Mouse (Mus musculus) neural tube, embryonic 15.5 days (tissue): Measurements from ENCODE around the gene Slc13a3. TPM values are rescaled to one million over a fixed set of nuclear protein-coding genes. Genes with fewer than 3 reads are reported as not detected.

Experiments
- ATAC-seq: fragments of 200-750 bp; cut with Nextera tagmentation; 2 replicates; pipeline ENCODE4 v1.8.0; 2017; ENCODE audit warnings: mild to moderate bottlenecking, moderate TSS enrichment, moderate library complexity; ENCODE audit not compliant: low FRiP score
- H3K27ac ChIP-seq: fragments of 300-500 bp; sonication (generic); replicated peaks from 2 replicates; pipeline ENCODE4 v1.5.1; 2015; ENCODE audit warnings: mild to moderate bottlenecking, inconsistent platforms
- H3K27me3 ChIP-seq: fragments of 300-500 bp; sonication (generic); replicated peaks from 2 replicates; pipeline ENCODE4 v1.6.1; 2015; ENCODE audit warnings: inconsistent platforms
- H3K36me3 ChIP-seq: fragments of 300-500 bp; sonication (generic); 2 replicates; pipeline ENCODE4 v1.6.1; 2015; ENCODE audit warnings: inconsistent platforms
- H3K4me1 ChIP-seq: fragments of 300-500 bp; sonication (generic); 2 replicates; pipeline ENCODE4 v1.6.1; 2015; ENCODE audit warnings: inconsistent platforms
- H3K4me2 ChIP-seq: fragments of 300-500 bp; sonication (generic); 2 replicates; pipeline ENCODE4 v1.6.1; 2015; ENCODE audit warnings: inconsistent platforms, mild to moderate bottlenecking, moderate library complexity
- H3K4me3 ChIP-seq: fragments of 300-500 bp; sonication (generic); replicated peaks from 2 replicates; pipeline ENCODE4 v1.5.1; 2015; ENCODE audit warnings: mild to moderate bottlenecking, inconsistent platforms
- H3K9ac ChIP-seq: fragments of 300-500 bp; sonication (generic); replicated peaks from 2 replicates; pipeline ENCODE4 v1.6.1; 2015; ENCODE audit warnings: mild to moderate bottlenecking, inconsistent platforms
- H3K9me3 ChIP-seq: fragments of 300-500 bp; sonication (generic); replicated peaks from 2 replicates; pipeline ENCODE4 v1.6.1; 2016; ENCODE audit warnings: inconsistent platforms
- WGBS: fragments of 180-500 bp; shearing (Covaris S2); methylation state at CpG from one replicate; pipeline ENCODE4 v1.1.7; 2015; ENCODE audit warnings: mixed read lengths; 5-methylcytosine and 5-hydroxymethylcytosine counted together
- polyA plus RNA-seq: library from polyadenylated mRNA; unstranded; fragments of >200 nt; fragmentation: Nextera tagmentation; extraction: Ambion mirVana; gene quantifications from 2 replicates; pipeline ENCODE4 v1.2.1, GENCODE M21; 2015

The Slc13a3 gene
- polyA plus RNA-seq, 1 experiment from 2014 or later = 3.5 TPM

DNA sequence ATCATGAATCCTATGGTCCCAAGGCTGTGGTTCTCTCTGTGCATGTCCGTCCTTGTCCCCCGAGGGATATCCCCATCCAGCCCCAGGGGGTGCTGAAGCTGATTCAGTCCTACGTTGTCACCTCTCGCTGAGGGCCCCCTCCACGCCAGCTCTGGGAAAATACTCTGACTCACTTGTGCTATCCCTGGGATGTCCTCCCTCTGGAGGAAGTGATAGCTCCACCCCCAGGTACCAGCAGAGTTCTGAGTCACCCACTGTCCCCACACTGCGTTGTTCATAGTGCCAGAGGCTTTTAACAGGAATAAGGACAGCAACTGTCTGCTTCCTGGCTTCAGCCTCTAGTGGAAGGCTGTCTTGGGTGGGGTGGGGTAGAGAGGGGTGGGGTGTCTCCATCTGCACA, 67.7 kb downstream of the Slc13a3 start:
- WGBS = 69% methylated on average over 6 of the region's 6 CpGs
- no peak overlapping the region for H3K4me2 ChIP-seq
- ATAC-seq = no peak

GRCm38 (mm10) chr2:165404951-165405350, 68.1 kb downstream of the Slc13a3 start:
- no peaks in the 10 kb centered on the region for H3K9me3 ChIP-seq
- no peak overlapping the region for H3K27ac ChIP-seq
- H3K27me3 ChIP-seq = no peaks in the 10 kb centered on the region
- no peaks in the 10 kb centered on the region for H3K36me3 ChIP-seq
- H3K9ac ChIP-seq = no peak overlapping the region
- no peak for ATAC-seq
- WGBS = 83% methylated on average over 9 of the region's 9 CpGs
- H3K4me3 ChIP-seq = no peak overlapping the region
- H3K4me2 ChIP-seq = no peak overlapping the region
- H3K4me1 ChIP-seq = no peaks in the 10 kb centered on the region

More for the DNA sequence above, 67.7 kb downstream of the Slc13a3 start:
- no peaks in the 10 kb centered on the region for H3K27me3 ChIP-seq
- H3K36me3 ChIP-seq = no peaks in the 10 kb centered on the region
- H3K9me3 ChIP-seq = no peaks in the 10 kb centered on the region
- H3K9ac ChIP-seq = no peak overlapping the region
- no peak overlapping the region for H3K27ac ChIP-seq
- no peak overlapping the region for H3K4me3 ChIP-seq
- no peaks in the 10 kb centered on the region for H3K4me1 ChIP-seq

GRCm38 (mm10) chr2:165398164-165398785, 74.8 kb downstream of the Slc13a3 start:
- H3K4me2 ChIP-seq = no peak overlapping the region
- no peak overlapping the region for H3K4me3 ChIP-seq
- no peaks in the 10 kb centered on the region for H3K27me3 ChIP-seq
- H3K4me1 ChIP-seq = peaks cover 14% of the 10 kb centered on the region
- H3K9ac ChIP-seq = no peak overlapping the region
- no peak overlapping the region for H3K27ac ChIP-seq
- no peak for ATAC-seq
- no peaks in the 10 kb centered on the region for H3K36me3 ChIP-seq
- no peaks in the 10 kb centered on the region for H3K9me3 ChIP-seq
- WGBS = 69% methylated on average over 13 of the region's 15 CpGs

DNA sequence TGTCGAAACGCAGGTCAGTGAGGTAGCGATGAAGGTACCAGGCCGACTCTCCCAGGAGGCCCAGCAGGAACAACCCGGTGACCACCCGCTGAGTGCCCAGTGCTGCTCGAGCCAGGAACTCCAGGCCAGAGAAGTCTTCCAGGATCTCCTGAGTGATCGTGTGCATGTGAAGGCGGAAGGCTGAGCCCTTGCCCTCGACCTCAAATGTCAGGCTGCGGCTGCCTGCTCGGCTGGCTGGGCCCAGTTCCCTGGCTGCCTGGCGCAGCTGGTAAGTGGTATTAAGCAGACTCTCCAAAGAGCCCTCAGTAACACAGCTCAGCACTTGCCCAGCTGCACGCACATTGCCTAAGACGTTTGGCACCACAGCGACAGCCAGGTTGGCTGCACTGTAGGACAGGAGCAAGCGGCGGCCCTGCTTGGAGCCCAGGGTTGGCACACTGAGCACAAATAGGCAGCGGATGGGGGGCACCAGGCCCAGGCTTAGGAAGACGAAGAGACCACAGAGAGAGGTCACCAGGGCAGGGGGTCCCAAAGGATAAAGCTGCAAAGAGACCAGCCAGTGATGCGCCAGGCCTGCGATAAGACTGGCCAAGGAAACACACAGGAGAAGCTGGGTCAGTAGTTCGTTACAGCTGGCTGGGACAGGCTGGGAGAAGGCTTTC, 75.4 kb downstream of the Slc13a3 start:
- Histone ChIP-seq H3K4me3 (no peak overlapping the region), H3K9ac (no peak overlapping the region), H3K4me2 (no peak overlapping the region), H3K9me3 (no peaks in the 10 kb centered on the region), H3K27ac (peak overlapping the region; percentile 19; the same call in 1 of the 2 replicates), H3K4me1 (peaks cover 14% of the 10 kb centered on the region), H3K36me3 (no peaks in the 10 kb centered on the region), H3K27me3 (no peaks in the 10 kb centered on the region)
- ATAC-seq = 0 out of 2 replicates have a peak, but pooled peaks have one; percentile 28
- 58% methylated on average over 23 of the region's 23 CpGs for WGBS

- 32% methylated on average over 20 of the region's 20 CpGs for WGBS
- no peak overlapping the region for H3K9ac ChIP-seq
- H3K4me2 ChIP-seq = no peak overlapping the region
- no peaks in the 10 kb centered on the region for H3K36me3 ChIP-seq
- H3K27ac ChIP-seq = peak overlapping the region; percentile 19; the same call in 1 of the 2 replicates
- no peaks in the 10 kb centered on the region for H3K9me3 ChIP-seq
- H3K4me1 ChIP-seq = peaks cover 14% of the 10 kb centered on the region
- no peak overlapping the region for H3K4me3 ChIP-seq
- ATAC-seq = no peak
- no peaks in the 10 kb centered on the region for H3K27me3 ChIP-seq
Observed at GRCm38 (mm10) chr2:165396831-165397501, 76.1 kb downstream of the Slc13a3 start.

GRCm38 (mm10) chr2:165392156-165392555, 80.9 kb downstream of the Slc13a3 start:
- 77% methylated on average over 4 of the region's 4 CpGs for WGBS

GRCm38 (mm10) chr2:165391561-165391960, 81.5 kb downstream of the Slc13a3 start:
- ATAC-seq = no peak
- no peak overlapping the region for H3K4me2 ChIP-seq

More at GRCm38 (mm10) chr2:165392156-165392555, 80.9 kb downstream of the Slc13a3 start:
- no peak for ATAC-seq
- H3K4me2 ChIP-seq = no peak overlapping the region
- peaks cover 9% of the 10 kb centered on the region for H3K4me1 ChIP-seq
- H3K4me3 ChIP-seq = no peak overlapping the region
- no peak overlapping the region for H3K9ac ChIP-seq
- H3K27ac ChIP-seq = no peak overlapping the region
- H3K36me3 ChIP-seq = no peaks in the 10 kb centered on the region
- H3K9me3 ChIP-seq = no peaks in the 10 kb centered on the region
- H3K27me3 ChIP-seq = no peaks in the 10 kb centered on the region

GRCm38 (mm10) chr2:165389299-165389952, 83.6 kb downstream of the Slc13a3 start:
- H3K4me1 ChIP-seq = peaks cover 27% of the 10 kb centered on the region
- no peaks in the 10 kb centered on the region for H3K27me3 ChIP-seq
- H3K4me3 ChIP-seq = no peak overlapping the region
- H3K4me2 ChIP-seq = no peak overlapping the region
- peaks cover 22% of the 10 kb centered on the region for H3K36me3 ChIP-seq
- H3K9me3 ChIP-seq = no peaks in the 10 kb centered on the region
- WGBS = 84% methylated on average over 6 of the region's 6 CpGs
- H3K9ac ChIP-seq = no peak overlapping the region
- ATAC-seq = no peak
- no peak overlapping the region for H3K27ac ChIP-seq

More at GRCm38 (mm10) chr2:165391561-165391960, 81.5 kb downstream of the Slc13a3 start:
- no peaks in the 10 kb centered on the region for H3K9me3 ChIP-seq
- no peak overlapping the region for H3K9ac ChIP-seq
- 0 out of 2 replicates have a peak, but pooled peaks cover 2% of the 10 kb centered on the region for H3K36me3 ChIP-seq
- H3K4me3 ChIP-seq = no peak overlapping the region
- WGBS = 18% methylated on average over 8 of the region's 8 CpGs
- peaks cover 8% of the 10 kb centered on the region for H3K4me1 ChIP-seq
- no peak overlapping the region for H3K27ac ChIP-seq
- no peaks in the 10 kb centered on the region for H3K27me3 ChIP-seq

DNA sequence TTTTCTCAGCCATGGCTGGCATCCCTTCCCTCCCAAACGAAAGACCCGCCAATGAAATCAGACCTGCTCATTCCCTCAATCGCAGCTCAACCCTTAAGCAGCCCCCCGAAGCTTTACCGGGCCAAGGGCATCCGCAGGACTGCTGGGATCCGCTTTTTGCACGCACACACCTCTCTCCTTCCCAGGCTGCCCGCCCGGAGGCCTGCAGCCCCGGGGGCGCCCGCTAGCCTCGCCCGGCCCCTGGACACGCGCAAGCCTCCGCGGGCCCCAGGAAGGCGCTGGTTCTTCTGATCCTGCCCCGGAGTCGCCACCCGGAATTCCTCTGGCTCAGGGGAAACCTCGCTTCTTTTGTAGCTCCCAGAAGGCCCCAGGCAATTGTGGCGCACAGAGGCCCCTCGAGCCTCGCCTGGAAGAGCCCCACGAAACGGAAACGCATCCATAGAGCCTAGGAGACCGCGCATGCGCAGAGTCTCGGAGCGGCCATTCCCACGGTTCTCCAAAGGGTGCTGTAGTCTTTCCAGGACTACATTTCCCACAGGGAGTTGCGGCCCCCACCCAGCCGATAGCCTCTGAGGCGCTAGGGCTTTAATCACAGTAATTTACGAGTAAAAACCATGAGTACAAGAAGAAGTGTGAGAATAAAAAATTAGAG, 85.1 kb downstream of the Slc13a3 start, which contains the start of gene Zfp334:
Gene Zfp334, minus strand, starts transcription at position 416 of the 652 bp plus-strand sequence.
- no peaks in the 10 kb centered on the region for H3K27me3 ChIP-seq
- H3K27ac ChIP-seq = peak within 1 kb of the TSS; percentile 95
- peak within 1 kb of the TSS; percentile 74 for H3K4me2 ChIP-seq
- under 1% methylated on average over 40 of the region's 40 CpGs for WGBS
- no peaks in the 10 kb centered on the region for H3K9me3 ChIP-seq
- peak within 1 kb of the TSS; percentile 88 for H3K4me3 ChIP-seq
- peaks cover 37% of the 10 kb centered on the region for H3K36me3 ChIP-seq
- H3K9ac ChIP-seq = peak within 1 kb of the TSS; percentile 93
- ATAC-seq = peak; percentile 89
- peaks cover 27% of the 10 kb centered on the region for H3K4me1 ChIP-seq

DNA sequence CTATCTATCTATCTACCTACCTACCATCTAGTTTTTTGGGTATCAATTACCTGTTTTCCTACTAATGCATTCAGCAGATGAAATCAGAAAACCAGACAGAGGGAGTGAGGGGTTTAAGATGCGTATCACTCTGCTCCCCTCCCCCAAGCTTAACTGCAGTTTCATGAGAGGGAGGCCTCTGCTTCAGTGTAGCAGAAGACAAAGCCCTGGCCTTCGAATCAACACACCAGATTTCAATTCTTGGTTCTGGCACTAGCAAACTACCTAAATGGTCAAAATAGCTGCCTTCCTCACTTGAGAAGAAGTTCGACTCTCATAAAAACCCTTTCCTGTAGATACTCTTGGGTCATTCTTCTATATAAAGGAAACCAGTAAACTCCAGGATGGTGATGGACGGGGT, 85.7 kb downstream of the Slc13a3 start:
- peak overlapping the region; percentile 74 for H3K4me2 ChIP-seq
- peak overlapping the region; percentile 88 for H3K4me3 ChIP-seq
- H3K27ac ChIP-seq = peak overlapping the region; percentile 95
- H3K9ac ChIP-seq = peak overlapping the region; percentile 93
- ATAC-seq = no peak
- H3K4me1 ChIP-seq = peaks cover 27% of the 10 kb centered on the region
- H3K9me3 ChIP-seq = no peaks in the 10 kb centered on the region
- H3K27me3 ChIP-seq = no peaks in the 10 kb centered on the region
- WGBS = 4% methylated on average over 4 of the region's 4 CpGs
- H3K36me3 ChIP-seq = peaks cover 43% of the 10 kb centered on the region

DNA sequence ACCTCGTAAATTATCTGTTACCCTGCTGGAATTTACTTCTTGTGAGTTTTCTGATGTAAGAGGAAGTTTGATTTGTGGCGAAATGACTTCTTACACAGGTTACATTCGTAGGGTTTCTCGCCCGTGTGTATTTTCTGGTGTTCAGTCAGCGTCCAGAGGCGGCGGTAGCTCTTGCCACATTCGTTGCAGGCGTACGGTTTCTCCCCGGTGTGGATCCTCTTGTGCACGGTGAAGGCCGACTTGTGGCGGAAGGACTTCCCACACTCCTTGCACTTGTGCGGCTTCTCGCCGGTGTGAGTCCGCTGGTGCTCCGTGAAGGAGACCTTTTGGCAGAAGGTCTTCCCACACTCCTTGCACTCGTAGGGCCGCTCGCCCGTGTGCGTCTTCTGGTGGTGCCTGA, 93.0 kb downstream of the Slc13a3 start:
- no peaks in the 10 kb centered on the region for H3K27me3 ChIP-seq
- H3K27ac ChIP-seq = no peak overlapping the region
- H3K9me3 ChIP-seq = peaks cover 5% of the 10 kb centered on the region; the same call in 1 of the 2 replicates
- H3K36me3 ChIP-seq = peaks cover 78% of the 10 kb centered on the region
- no peak overlapping the region for H3K9ac ChIP-seq
- ATAC-seq = no peak
- H3K4me2 ChIP-seq = no peak overlapping the region
- no peak overlapping the region for H3K4me3 ChIP-seq
- 96% methylated on average over 25 of the region's 25 CpGs for WGBS
- H3K4me1 ChIP-seq = peaks cover 10% of the 10 kb centered on the region
